Comparison of ENCODE assay signal across 14 mouse cellular contexts in genomic region chr1:190656089-190656488, GRCm38 (mm10).
DNase-seq lines count a peak whose midpoint lies in the region; ATAC-seq and TF ChIP-seq lines count a peak whose summit lies in the region.
"Had no signal": no experiment of that assay in that cellular context is flagged by ENCODE, and none has a peak within 500 bp of the region (broad histone marks: within the 10 kb centered on the region; RNA-seq: fewer than 3 reads in every experiment).

No protein-coding gene starts in this region.

- H3K4me1 ChIP-seq in hindbrain, embryonic 15.5 days (replicated peaks) = peaks cover 26% of the 10 kb centered on the region
- no peaks in the 10 kb centered on the region for H3K4me1 ChIP-seq in hindbrain, embryonic 11.5 days (replicated peaks; ENCODE audit: control insufficient read depth, insufficient read depth, low read length)
- peaks cover 29% of the 10 kb centered on the region for H3K4me1 ChIP-seq in midbrain, embryonic 13.5 days (replicated peaks)
- H3K4me1 ChIP-seq in midbrain, embryonic 15.5 days = peaks cover 19% of the 10 kb centered on the region
- H3K4me1 ChIP-seq in midbrain, postnatal 0 days (ENCODE audit: insufficient read depth, low read length) = no peaks in the 10 kb centered on the region
- H3K4me1 ChIP-seq: liver, embryonic 13.5 days; lung, embryonic 15.5 days had no signal

- no peaks in the 10 kb centered on the region for H3K27me3 ChIP-seq in hindbrain, embryonic 15.5 days
- no peaks in the 10 kb centered on the region for H3K27me3 ChIP-seq in hindbrain, embryonic 11.5 days (ENCODE audit: control insufficient read depth, insufficient read depth, low read length)
- H3K27me3 ChIP-seq in midbrain, embryonic 13.5 days = peaks cover 4% of the 10 kb centered on the region; the same call in 1 of the 2 replicates
- no peaks in the 10 kb centered on the region for H3K27me3 ChIP-seq in midbrain, embryonic 15.5 days (replicated peaks)
- H3K27me3 ChIP-seq in midbrain, postnatal 0 days (ENCODE audit: insufficient read depth, low read length) = no peaks in the 10 kb centered on the region
- H3K27me3 ChIP-seq: liver, embryonic 13.5 days; lung, embryonic 15.5 days had no signal

- 48% methylated on average over 9 of the region's 9 CpGs for WGBS in hindbrain, embryonic 15.5 days
- WGBS in hindbrain, embryonic 11.5 days = 56% methylated on average over 9 of the region's 9 CpGs
- WGBS in midbrain, embryonic 13.5 days = 57% methylated on average over 9 of the region's 9 CpGs
- 53% methylated on average over 9 of the region's 9 CpGs for WGBS in midbrain, embryonic 15.5 days
- WGBS in midbrain, postnatal 0 days = 47% methylated on average over 9 of the region's 9 CpGs

- TF ChIP-seq CTCF in midbrain, postnatal 0 days (IDR thresholded peaks at IDR 0.05) = no peak

- peak; percentile 57 for ATAC-seq in hindbrain, embryonic 15.5 days (ENCODE audit: low FRiP score, low read depth)
- no peak for ATAC-seq in hindbrain, embryonic 11.5 days (ENCODE audit: low FRiP score)
- ATAC-seq in midbrain, embryonic 13.5 days = peak; percentile 35; the same call in 1 of the 2 replicates
- ATAC-seq in midbrain, embryonic 15.5 days (replicated peaks) = no peak
- ATAC-seq in midbrain, postnatal 0 days (ENCODE audit: low FRiP score) = 0 out of 2 replicates have a peak, but pooled peaks have one; percentile 54

- H3K9me3 ChIP-seq in hindbrain, embryonic 15.5 days = no peaks in the 10 kb centered on the region
- H3K9me3 ChIP-seq in hindbrain, embryonic 11.5 days (ENCODE audit: control insufficient read depth, low read length) = no peaks in the 10 kb centered on the region
- H3K9me3 ChIP-seq in midbrain, embryonic 13.5 days = no peaks in the 10 kb centered on the region
- H3K9me3 ChIP-seq in midbrain, embryonic 15.5 days = no peaks in the 10 kb centered on the region
- no peaks in the 10 kb centered on the region for H3K9me3 ChIP-seq in midbrain, postnatal 0 days (ENCODE audit: low read length)
- H3K9me3 ChIP-seq: liver, embryonic 13.5 days; lung, embryonic 15.5 days had no signal

- H3K9ac ChIP-seq in hindbrain, embryonic 15.5 days = no peak overlapping the region
- H3K9ac ChIP-seq in hindbrain, embryonic 11.5 days (ENCODE audit: low read depth, low read length) = no peak overlapping the region
- no peak overlapping the region for H3K9ac ChIP-seq in midbrain, embryonic 13.5 days (replicated peaks)
- H3K9ac ChIP-seq in midbrain, embryonic 15.5 days = no peak overlapping the region
- H3K9ac ChIP-seq in midbrain, postnatal 0 days (replicated peaks; ENCODE audit: low read length, poor library complexity, severe bottlenecking) = no peak overlapping the region
- H3K9ac ChIP-seq: liver, embryonic 13.5 days; lung, embryonic 15.5 days had no signal

- no peaks in the 10 kb centered on the region for H3K36me3 ChIP-seq in hindbrain, embryonic 15.5 days
- no peaks in the 10 kb centered on the region for H3K36me3 ChIP-seq in hindbrain, embryonic 11.5 days (ENCODE audit: control insufficient read depth, insufficient read depth, low read length)
- no peaks in the 10 kb centered on the region for H3K36me3 ChIP-seq in midbrain, embryonic 13.5 days
- H3K36me3 ChIP-seq in midbrain, embryonic 15.5 days (replicated peaks) = no peaks in the 10 kb centered on the region
- no peaks in the 10 kb centered on the region for H3K36me3 ChIP-seq in midbrain, postnatal 0 days (ENCODE audit: insufficient read depth, low read length)
- H3K36me3 ChIP-seq: liver, embryonic 13.5 days; lung, embryonic 15.5 days had no signal

- peak; percentile 14 for DNase-seq in cerebellum, adult 9-11 months
- no peak for DNase-seq in cerebellum, adult 9-10 months
- DNase-seq in hindbrain, embryonic 11.5 days (ENCODE audit: low spot score) = no peak
- DNase-seq in midbrain, postnatal 0 days (ENCODE audit: low spot score) = peak; percentile 74
- DNase-seq: adrenal gland, adult 8-10 months; gastrocnemius, postnatal 10 days; kidney, adult 9 months; liver, embryonic 13.5 days; thymus, postnatal 36 days had no signal

- peak overlapping the region; percentile 55; the same call in 1 of the 2 replicates for H3K27ac ChIP-seq in hindbrain, embryonic 15.5 days (replicated peaks)
- no peak overlapping the region for H3K27ac ChIP-seq in hindbrain, embryonic 11.5 days (ENCODE audit: low read depth, low read length)
- H3K27ac ChIP-seq in midbrain, embryonic 13.5 days = 0 out of 2 replicates have a peak overlapping the region, but pooled peaks have one; percentile 11
- H3K27ac ChIP-seq in midbrain, embryonic 15.5 days = no peak overlapping the region
- H3K27ac ChIP-seq in midbrain, postnatal 0 days (ENCODE audit: low read depth, low read length) = no peak overlapping the region
- H3K27ac ChIP-seq: liver, embryonic 13.5 days; lung, embryonic 15.5 days; macrophage had no signal

- no peak overlapping the region for H3K4me3 ChIP-seq in hindbrain, embryonic 15.5 days
- H3K4me3 ChIP-seq in hindbrain, embryonic 11.5 days (ENCODE audit: low read depth, low read length) = no peak overlapping the region
- H3K4me3 ChIP-seq in midbrain, embryonic 13.5 days (replicated peaks) = no peak overlapping the region
- no peak overlapping the region for H3K4me3 ChIP-seq in midbrain, embryonic 15.5 days
- no peak overlapping the region for H3K4me3 ChIP-seq in midbrain, postnatal 0 days (ENCODE audit: low read depth, low read length)
- H3K4me3 ChIP-seq: liver, embryonic 13.5 days; lung, embryonic 15.5 days had no signal

- H3K4me2 ChIP-seq in hindbrain, embryonic 15.5 days = no peak overlapping the region
- H3K4me2 ChIP-seq in hindbrain, embryonic 11.5 days (replicated peaks; ENCODE audit: low read depth, low read length) = no peak overlapping the region
- H3K4me2 ChIP-seq in midbrain, embryonic 13.5 days (replicated peaks) = no peak overlapping the region
- no peak overlapping the region for H3K4me2 ChIP-seq in midbrain, embryonic 15.5 days
- H3K4me2 ChIP-seq in midbrain, postnatal 0 days (ENCODE audit: low read depth, low read length, poor library complexity, severe bottlenecking) = no peak overlapping the region
- H3K4me2 ChIP-seq: liver, embryonic 13.5 days; lung, embryonic 15.5 days had no signal

Comparison
In these comparisons a context has a peak if more than half of its experiments do, and no peak if none do; other contexts are left out.
1. DNase-seq: peak in cerebellum, adult 9-11 months (single experiment) and midbrain, postnatal 0 days (single experiment); none in cerebellum, adult 9-10 months (single experiment) and hindbrain, embryonic 11.5 days (single experiment).
2. ATAC-seq: peak in hindbrain, embryonic 15.5 days (single experiment), midbrain, embryonic 13.5 days (single experiment) and midbrain, postnatal 0 days (single experiment); none in hindbrain, embryonic 11.5 days (single experiment) and midbrain, embryonic 15.5 days (single experiment).
3. H3K27ac ChIP-seq: peak in hindbrain, embryonic 15.5 days (single experiment) and midbrain, embryonic 13.5 days (single experiment); none in hindbrain, embryonic 11.5 days (single experiment), midbrain, embryonic 15.5 days (single experiment) and midbrain, postnatal 0 days (single experiment).